Mouse (Mus musculus): ENCODE measurements around the gene Cabin1.

- no peak for TF ChIP-seq POLR2A (IDR thresholded peaks at IDR 0.05; ENCODE audit: control insufficient read depth in 1 of 2, insufficient read depth in 1 of 2, low read depth in 1 of 2, low read length in 2 of 2, poor library complexity in 1 of 2)
- no peak for TF ChIP-seq TAL1 (IDR thresholded peaks at IDR 0.05; ENCODE audit: low read length)
- no peak for TF ChIP-seq CTCF (IDR thresholded peaks at IDR 0.05 in 2 of 3, conservative IDR thresholded peaks at IDR 0.05 in 1 of 3; ENCODE audit: control insufficient read depth in 1 of 3, insufficient read depth in 1 of 3, low read depth in 2 of 3, low read length in 3 of 3, poor library complexity in 1 of 3, severe bottlenecking in 1 of 3)
- TF ChIP-seq ZC3H11A (IDR thresholded peaks at IDR 0.05; ENCODE audit: low read depth, low read length) = no peak
- no peak for TF ChIP-seq ZMIZ1 (IDR thresholded peaks at IDR 0.05; ENCODE audit: low read depth, low read length)
- TF ChIP-seq GABPA (IDR thresholded peaks at IDR 0.05; ENCODE audit: low read depth, low read length) = no peak
- TF ChIP-seq JUND (IDR thresholded peaks at IDR 0.05; ENCODE audit: low read depth, low read length) = no peak
- no peak for TF ChIP-seq MAX (IDR thresholded peaks at IDR 0.05; ENCODE audit: low read length)
- TF ChIP-seq EP300 (IDR thresholded peaks at IDR 0.05; ENCODE audit: low read depth in 1 of 2, low read length in 2 of 2) = no peak
- no peak for TF ChIP-seq GATA1 (IDR thresholded peaks at IDR 0.05; ENCODE audit: low read depth, low read length)
- no peak for TF ChIP-seq ETS1 (IDR thresholded peaks at IDR 0.05; ENCODE audit: low read depth, low read length)
- no peak for TF ChIP-seq HCFC1 (IDR thresholded peaks at IDR 0.05; ENCODE audit: low read depth, low read length)
- no peak for TF ChIP-seq KAT2A (conservative IDR thresholded peaks at IDR 0.05; ENCODE audit: low read depth, low read length)
- TF ChIP-seq USF1 (IDR thresholded peaks at IDR 0.05; ENCODE audit: low read depth, low read length) = no peak
Observed at GRCm38 (mm10) chr10:75789841-75790240, 25.7 kb upstream of the Cabin1 start.
